In genomic region chr7:94967601-94968000, GRCm38 (mm10) we compare ENCODE assay signal across 24 mouse cellular contexts.
DNase-seq lines count a peak whose midpoint lies in the region; ATAC-seq lines count a peak whose summit lies in the region.
"Had no signal": no experiment of that assay in that cellular context is flagged by ENCODE, and none has a peak within 500 bp of the region (broad histone marks: within the 10 kb centered on the region; RNA-seq: fewer than 3 reads in every experiment).

No protein-coding gene starts in this region.

- no peak overlapping the region for H3K4me2 ChIP-seq in forebrain, embryonic 13.5 days
- H3K4me2 ChIP-seq: heart, embryonic 13.5 days; hindbrain, embryonic 14.5 days had no signal

- no peak for ATAC-seq in forebrain, embryonic 13.5 days
- ATAC-seq: forebrain, embryonic 16.5 days; hindbrain, postnatal 0 days; inflammation-experienced regulatory T-cells, adult 6 months; intestine, embryonic 16.5 days; Patski had no signal

- H3K27ac ChIP-seq in forebrain, embryonic 13.5 days: no peak overlapping the region
- H3K27ac ChIP-seq: gastrocnemius, adult 2 months; heart, embryonic 13.5 days; hindbrain, embryonic 14.5 days; hindbrain, postnatal 0 days had no signal

- H3K27me3 ChIP-seq in forebrain, embryonic 13.5 days: no peaks in the 10 kb centered on the region
- H3K27me3 ChIP-seq: heart, embryonic 13.5 days; Patski had no signal

- DNase-seq in adrenal gland, adult (ENCODE audit: inconsistent age in 2 of 2, low spot score in 1 of 2): peak; percentile 40 to 72
- no peak for DNase-seq in adrenal gland, postnatal 4 days (ENCODE audit: low spot score in 2 of 2)
- DNase-seq in testis, postnatal 14 days (ENCODE audit: low spot score): peak; percentile 24
- DNase-seq in testis, postnatal 10 days (ENCODE audit: low spot score): no peak
- peak; percentile 8 for DNase-seq in brain, adult 2 months (ENCODE audit: low read depth, low spot score)
- DNase-seq in gastrocnemius, adult 18-20 months (ENCODE audit: low spot score): no peak
- DNase-seq in urinary bladder, postnatal 4 days (ENCODE audit: low spot score in 2 of 2): no peak
- DNase-seq: cerebellum, adult 9-10 months; cerebellum, postnatal 14 days; gastrocnemius, adult 2 months; gastrocnemius, postnatal 14 days; heart, adult 18-20 months; heart, postnatal 14 days; heart, postnatal 4 days; kidney, adult 18-20 months; kidney, adult 9 months had no signal

- H3K4me1 ChIP-seq in forebrain, embryonic 13.5 days: no peaks in the 10 kb centered on the region
- H3K4me1 ChIP-seq: heart, embryonic 13.5 days had no signal

- no peaks in the 10 kb centered on the region for H3K36me3 ChIP-seq in forebrain, embryonic 13.5 days (ENCODE audit: poor library complexity, severe bottlenecking)
- H3K36me3 ChIP-seq: heart, embryonic 13.5 days had no signal

- H3K4me3 ChIP-seq in forebrain, embryonic 13.5 days: no peak overlapping the region
- H3K4me3 ChIP-seq: gastrocnemius, adult 2 months; heart, embryonic 13.5 days had no signal

- no peak overlapping the region for H3K9ac ChIP-seq in forebrain, embryonic 13.5 days
- H3K9ac ChIP-seq: heart, embryonic 13.5 days; hindbrain, embryonic 14.5 days had no signal

- no peaks in the 10 kb centered on the region for H3K9me3 ChIP-seq in forebrain, embryonic 13.5 days (replicated peaks)
- H3K9me3 ChIP-seq: heart, embryonic 13.5 days had no signal

Comparison
In these comparisons a context has a peak if more than half of its experiments do, and no peak if none do; other contexts are left out.
1. DNase-seq: peak in adrenal gland, adult (2 of 2), testis, postnatal 14 days (single experiment) and brain, adult 2 months (single experiment); none in adrenal gland, postnatal 4 days (0 of 2), testis, postnatal 10 days (single experiment), gastrocnemius, adult 18-20 months (single experiment) and urinary bladder, postnatal 4 days (0 of 2).